Mouse (Mus musculus) hindbrain, postnatal 0 days (tissue): ENCODE results near the gene Nr2c1. TPM values are rescaled to one million over a fixed set of nuclear protein-coding genes. Genes with fewer than 3 reads are reported as not detected.

Experiments used
- ATAC-seq: fragments of 200-750 bp; cut with Nextera tagmentation; 2 replicates; pipeline ENCODE4 v1.8.0; 2017; ENCODE audit warnings: mild to moderate bottlenecking, moderate TSS enrichment, moderate library complexity
- DNase-seq: peaks from one replicate; pipeline ENCODE4 v3.0.0-alpha.2; 2015; ENCODE audit warnings: low spot score
- H3K27ac ChIP-seq: fragments of 300-500 bp; sonication (generic); 2 replicates; pipeline ENCODE4 v1.5.1; 2014; ENCODE audit warnings: mild to moderate bottlenecking
- H3K27me3 ChIP-seq: fragments of 300-500 bp; sonication (generic); 2 replicates; pipeline ENCODE4 v1.6.1; 2014; ENCODE audit warnings: low read length, mixed read lengths; ENCODE audit not compliant: insufficient read depth
- H3K36me3 ChIP-seq: fragments of 300-500 bp; sonication (generic); 2 replicates; pipeline ENCODE4 v1.6.1; 2014; ENCODE audit warnings: low read length, mixed read lengths; ENCODE audit not compliant: insufficient read depth
- H3K4me1 ChIP-seq: fragments of 300-500 bp; sonication (generic); 2 replicates; pipeline ENCODE4 v1.6.1; 2014; ENCODE audit warnings: antibody characterized with exemption, low read length, mixed read lengths; ENCODE audit not compliant: insufficient read depth
- H3K4me2 ChIP-seq: fragments of 300-500 bp; sonication (generic); 2 replicates; pipeline ENCODE4 v1.6.1; 2014; ENCODE audit warnings: low read depth, mild to moderate bottlenecking, low read length, moderate library complexity, mixed read lengths
- H3K4me3 ChIP-seq: fragments of 300-500 bp; sonication (generic); 2 replicates; pipeline ENCODE4 v1.5.1; 2014; ENCODE audit warnings: low read length
- H3K9ac ChIP-seq: fragments of 300-500 bp; sonication (generic); replicated peaks from 2 replicates; pipeline ENCODE4 v1.6.1; 2014; ENCODE audit warnings: mild to moderate bottlenecking, low read length, moderate library complexity, mixed read lengths
- H3K9me3 ChIP-seq: fragments of 300-500 bp; sonication (generic); 2 replicates; pipeline ENCODE4 v1.6.1; 2016; ENCODE audit warnings: low read length, mixed read lengths
- CTCF ChIP-seq: IDR thresholded peaks from 2 replicates; pipeline ENCODE4 v1.5.1; 2016; ENCODE audit warnings: antibody characterized with exemption, control low read depth, low read depth
- WGBS: fragments of 180-500 bp; shearing (Covaris S2); extraction: QIAGEN DNeasy Blood & Tissue Kit; methylation state at CpG from one replicate; pipeline ENCODE4 v1.1.7; 2014; 5-methylcytosine and 5-hydroxymethylcytosine counted together
- polyA plus RNA-seq: library from polyadenylated mRNA; unstranded; fragments of >200 nt; fragmentation: Nextera tagmentation; extraction: Ambion mirVana; gene quantifications from 2 replicates; pipeline ENCODE4 v1.2.1, GENCODE M21; 2015
- total RNA-seq: library from RNA; depleted of rRNA; stranded (reverse); fragments of >200 nt; gene quantifications from 2 replicates; pipeline ENCODE4 v1.2.3, GENCODE M21; 2014; rRNA removed

Nr2c1 gene
- total and polyA plus RNA-seq, 2 experiments from 2014 or later: 3.5 to 8.5 TPM

- DNase-seq: peak; percentile 92
- Histone ChIP-seq H3K27ac (peak overlapping the region; percentile 77), H3K9ac (no peak overlapping the region), H3K4me1 (peaks cover 3% of the 10 kb centered on the region), H3K36me3 (no peaks in the 10 kb centered on the region), H3K4me3 (no peak overlapping the region), H3K27me3 (no peaks in the 10 kb centered on the region), H3K4me2 (peak overlapping the region; percentile 27), H3K9me3 (no peaks in the 10 kb centered on the region)
- WGBS: 9% methylated on average over 19 of the region's 19 CpGs
- ATAC-seq: peak; percentile 95
- no peak for TF ChIP-seq CTCF
Measured at GRCm38 (mm10) chr10:94230172-94230981, 82.6 kb downstream of the Nr2c1 start.

- peaks cover 3% of the 10 kb centered on the region for H3K4me1 ChIP-seq
- H3K9ac ChIP-seq: no peak overlapping the region
- ATAC-seq (peak; percentile 56), DNase-seq (no peak)
- no peaks in the 10 kb centered on the region for H3K9me3 ChIP-seq
- WGBS: 38% methylated on average over 6 of the region's 6 CpGs
- no peaks in the 10 kb centered on the region for H3K36me3 ChIP-seq
- no peaks in the 10 kb centered on the region for H3K27me3 ChIP-seq
- H3K27ac ChIP-seq: peak overlapping the region; percentile 77
- H3K4me3 ChIP-seq: no peak overlapping the region
- no peak for TF ChIP-seq CTCF
- H3K4me2 ChIP-seq: peak overlapping the region; percentile 27
Measured at GRCm38 (mm10) chr10:94231025-94231424, 83.2 kb downstream of the Nr2c1 start.

- TF ChIP-seq CTCF: no peak
- no peaks in the 10 kb centered on the region for H3K36me3 ChIP-seq
- H3K27ac ChIP-seq: no peak overlapping the region
- no peak for DNase-seq
- no peak overlapping the region for H3K4me3 ChIP-seq
- ATAC-seq: no peak
- H3K9ac ChIP-seq: no peak overlapping the region
- no peaks in the 10 kb centered on the region for H3K27me3 ChIP-seq
- no peaks in the 10 kb centered on the region for H3K9me3 ChIP-seq
- WGBS: 53% methylated on average over 4 of the region's 4 CpGs
- no peak overlapping the region for H3K4me2 ChIP-seq
- H3K4me1 ChIP-seq: peaks cover 3% of the 10 kb centered on the region
Measured at GRCm38 (mm10) chr10:94235200-94235599, 87.4 kb downstream of the Nr2c1 start.

DNA sequence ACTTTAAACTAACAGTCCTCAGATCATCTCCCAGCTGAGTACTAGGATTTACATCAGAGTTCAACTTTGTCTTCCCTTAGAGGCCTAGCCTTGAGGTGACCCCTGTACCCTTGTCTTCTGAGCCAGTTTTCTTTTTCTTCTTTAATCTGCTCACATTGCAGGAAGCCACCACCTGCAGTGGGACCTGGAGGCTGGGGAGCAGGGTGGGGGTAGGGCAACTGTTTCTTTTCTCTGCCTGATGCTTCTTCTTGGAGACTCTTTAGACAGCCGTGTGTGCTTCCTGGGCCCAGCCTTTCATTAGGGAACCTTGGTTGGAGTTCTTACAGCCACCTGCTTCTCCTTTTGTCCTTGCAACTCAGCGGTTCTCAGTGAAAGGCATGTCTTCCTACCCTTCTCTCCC is 93.5 kb downstream of the Nr2c1 start:
- Histone ChIP-seq H3K9me3 (no peaks in the 10 kb centered on the region), H3K4me1 (no peaks in the 10 kb centered on the region), H3K27me3 (no peaks in the 10 kb centered on the region), H3K27ac (no peak overlapping the region), H3K36me3 (no peaks in the 10 kb centered on the region), H3K9ac (no peak overlapping the region), H3K4me2 (no peak overlapping the region), H3K4me3 (no peak overlapping the region)
- no peak for TF ChIP-seq CTCF
- ATAC-seq (no peak), DNase-seq (no peak)
- 44% methylated on average over 2 of the region's 2 CpGs for WGBS

Other genes with a start within 250 kb of the Nr2c1 start
- 38.6 and 51.6 TPM in 2 replicates for gene Vezt, start 112.2 kb upstream of the Nr2c1 start, total RNA-seq
- gene Vezt, start 112.2 kb upstream of the Nr2c1 start, polyA plus RNA-seq: 33.3 and 34.4 TPM in 2 replicates
- gene Fgd6, start 112.0 kb upstream of the Nr2c1 start, total RNA-seq: 4.7 and 5.2 TPM in 2 replicates
- 1.9 and 2.0 TPM in 2 replicates for gene Fgd6, start 112.0 kb upstream of the Nr2c1 start, polyA plus RNA-seq
- 203 and 253 TPM in 2 replicates for gene Ndufa12, start 50.7 kb downstream of the Nr2c1 start, total RNA-seq
- 611 and 624 TPM in 2 replicates for gene Ndufa12, start 50.7 kb downstream of the Nr2c1 start, polyA plus RNA-seq
- gene Gm4792, start 150.7 kb downstream of the Nr2c1 start, total RNA-seq: 1.2 and 1.3 TPM in 2 replicates
- gene Gm4792, start 150.7 kb downstream of the Nr2c1 start, polyA plus RNA-seq: 1.0 and 1.3 TPM in 2 replicates
- gene Tmcc3, start 163.9 kb downstream of the Nr2c1 start, total RNA-seq: 9.7 and 10.5 TPM in 2 replicates
- 15.3 and 17.2 TPM in 2 replicates for gene Tmcc3, start 163.9 kb downstream of the Nr2c1 start, polyA plus RNA-seq